Mouse (Mus musculus) spleen, adult 2 months (tissue): ENCODE results near the gene Zpbp.

ENCODE experiments used
- CTCF ChIP-seq: fragments of 200-500 bp; IDR thresholded peaks from 2 replicates; pipeline ENCODE4 v1.5.1; 2011; ENCODE audit warnings: mild to moderate bottlenecking, inconsistent platforms; ENCODE audit not compliant: insufficient read depth, insufficient read length, insufficient replicate concordance; ENCODE audit errors: extremely low read depth
- POLR2A ChIP-seq: fragments of 200-500 bp; IDR thresholded peaks from 2 replicates; pipeline ENCODE4 v1.6.1; 2011; ENCODE audit warnings: low read depth, low read length, inconsistent platforms

DNA sequence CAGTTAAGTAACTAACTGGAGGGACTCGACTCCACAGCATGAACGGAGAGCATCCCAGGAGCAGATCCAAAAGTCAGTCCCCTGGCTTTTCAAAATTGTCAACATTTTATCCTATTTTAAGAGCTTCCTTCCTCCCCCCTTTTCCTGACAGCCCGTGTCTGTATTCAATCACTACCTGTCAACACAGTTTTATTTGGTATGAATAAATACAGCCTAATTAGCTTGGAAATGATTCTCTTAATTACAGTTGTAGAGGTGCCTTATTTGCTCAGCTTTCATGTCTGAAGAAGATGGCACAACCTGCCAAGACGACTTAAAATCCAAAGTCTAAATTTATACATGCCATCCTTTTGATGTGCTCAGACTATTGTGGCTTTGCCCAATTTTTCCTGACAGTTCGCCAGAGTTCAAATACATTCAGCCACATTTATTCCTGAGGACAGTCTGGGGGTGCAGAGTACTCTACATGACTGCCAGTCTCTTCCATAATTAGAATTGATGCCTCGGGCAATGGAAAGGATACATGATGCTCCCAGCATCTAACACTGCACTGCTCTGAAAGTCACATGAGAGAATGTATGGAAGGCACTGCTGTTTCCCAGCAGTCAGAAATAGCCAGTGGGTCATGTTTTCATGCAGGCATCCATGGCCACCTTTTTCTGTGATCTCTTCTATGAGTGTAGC lies 219.4 kb downstream of the Zpbp start:
- no peak for TF ChIP-seq POLR2A
- TF ChIP-seq CTCF: no peak
